Mouse (Mus musculus) inflammation-experienced regulatory T-cells, adult 6 months (primary cell): ENCODE data around the gene Gm20388. TPM values are rescaled to one million over a fixed set of nuclear protein-coding genes. Genes with fewer than 3 reads are reported as not detected.

Source experiments
- ATAC-seq: one replicate; pipeline ENCODE4 v1.8.0; 2017
- polyA plus RNA-seq, 3 experiments: library from polyadenylated mRNA; unstranded; fragments of 100-300 nt; shearing (Covaris generic); gene quantifications; one replicate each; pipeline ENCODE4 v1.2.1; 2017

Gm20388 gene
- polyA plus RNA-seq, 3 experiments from 2014 or later: 10.8 to 14.1 (median 11.8) TPM

- ATAC-seq: no peak
These were observed 1882.0 kb downstream of the Gm20388 start for GRCm38 (mm10) chr8:121792627-121793026.

DNA sequence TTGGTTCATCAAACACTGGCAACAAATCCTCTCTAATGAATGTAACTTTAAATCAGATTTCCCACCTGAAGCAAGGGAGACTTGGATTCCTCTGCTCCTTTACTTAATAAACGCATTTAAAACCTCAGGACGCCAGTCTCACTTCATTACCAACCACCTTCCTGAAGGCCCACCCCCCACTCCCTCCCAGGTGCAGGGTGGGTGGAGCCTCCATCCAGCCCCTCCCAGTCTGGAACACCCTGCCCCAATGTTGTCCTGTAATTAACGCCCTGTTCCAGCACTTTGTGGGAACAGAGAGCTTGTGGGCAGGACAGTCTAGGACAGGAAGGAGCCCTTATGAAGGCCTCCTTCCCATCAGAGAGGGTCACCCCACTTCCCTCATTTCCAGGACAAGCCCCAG, 1883.5 kb downstream of the Gm20388 start:
- no peak for ATAC-seq

- no peak for ATAC-seq
These were observed 1884.8 kb downstream of the Gm20388 start for GRCm38 (mm10) chr8:121795461-121795860.

GRCm38 (mm10) chr8:121796406-121796805, 1885.8 kb downstream of the Gm20388 start:
- no peak for ATAC-seq

- ATAC-seq: no peak
These were observed 1887.8 kb downstream of the Gm20388 start for GRCm38 (mm10) chr8:121798401-121798800.

DNA sequence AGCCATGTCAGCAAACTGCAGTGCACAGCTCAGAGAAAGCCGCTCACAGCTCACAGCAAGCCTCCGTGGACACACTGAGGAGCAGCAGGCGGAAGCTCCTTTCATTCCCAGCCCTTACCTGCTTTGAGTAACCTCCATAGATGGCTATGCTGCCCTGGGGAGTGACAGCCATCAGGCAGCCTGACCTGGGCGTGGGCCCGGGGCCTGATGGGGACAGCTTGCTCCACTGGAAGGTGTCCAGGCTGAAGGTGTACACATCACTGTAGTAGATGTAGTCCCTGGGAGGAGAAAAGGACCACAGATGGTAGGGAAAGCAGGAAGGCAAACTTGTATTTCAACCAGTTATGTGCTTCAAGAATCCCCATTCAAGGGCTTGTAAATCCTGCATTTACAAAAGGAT, 1894.2 kb downstream of the Gm20388 start:
- no peak for ATAC-seq

GRCm38 (mm10) chr8:121806126-121806525, 1895.5 kb downstream of the Gm20388 start:
- no peak for ATAC-seq

DNA sequence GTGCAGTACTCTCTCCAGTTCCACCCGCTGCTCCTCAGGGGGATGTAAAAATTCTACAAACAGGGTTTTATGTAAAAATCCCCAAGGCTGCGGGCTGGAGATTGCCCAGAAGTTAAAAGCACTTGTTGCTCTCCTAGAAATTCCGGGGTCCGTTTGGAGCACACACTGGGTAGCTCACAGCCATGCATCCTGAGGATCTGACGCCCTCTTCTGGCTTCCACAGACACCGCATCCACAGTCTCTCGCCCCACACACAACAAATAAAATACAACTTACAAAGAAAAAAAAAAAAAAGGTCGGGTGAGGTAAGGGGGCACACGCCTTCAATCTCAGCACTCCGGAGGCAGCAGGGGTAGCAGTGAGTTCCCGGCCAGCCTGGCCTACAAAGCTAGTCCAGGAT, 1897.4 kb downstream of the Gm20388 start:
- no peak for ATAC-seq

DNA sequence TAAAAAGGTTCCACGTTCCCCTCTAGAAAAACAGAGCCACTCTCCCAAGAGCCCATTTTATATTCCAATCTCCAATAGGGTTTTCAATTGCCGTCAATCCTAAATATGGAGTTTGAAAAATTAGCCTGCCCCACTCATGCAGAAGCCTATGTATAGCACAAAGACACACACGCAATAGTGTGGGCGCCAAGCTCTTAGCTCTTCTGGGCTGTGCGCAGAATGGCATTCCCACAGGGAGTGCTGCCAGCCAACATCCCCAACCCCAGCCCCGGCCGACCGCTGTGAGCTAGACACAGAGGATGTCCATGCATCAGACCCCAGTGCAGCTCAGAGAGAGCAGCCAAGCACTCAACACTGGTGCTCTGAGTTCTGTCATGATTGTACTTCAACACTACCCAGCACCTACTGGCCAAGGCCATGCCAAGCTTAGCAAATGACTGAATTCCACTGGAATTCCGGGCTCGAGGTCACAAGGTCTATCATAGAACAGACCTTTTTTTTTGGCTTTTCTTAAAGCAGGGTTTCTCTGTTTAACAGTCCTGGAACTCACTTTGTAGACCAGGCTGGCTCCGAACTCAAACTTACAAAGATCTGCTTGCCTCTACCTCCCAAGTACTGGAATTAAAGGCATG, 1899.0 kb downstream of the Gm20388 start:
- ATAC-seq: no peak

GRCm38 (mm10) chr8:121811502-121811901, 1900.9 kb downstream of the Gm20388 start:
- ATAC-seq: no peak

DNA sequence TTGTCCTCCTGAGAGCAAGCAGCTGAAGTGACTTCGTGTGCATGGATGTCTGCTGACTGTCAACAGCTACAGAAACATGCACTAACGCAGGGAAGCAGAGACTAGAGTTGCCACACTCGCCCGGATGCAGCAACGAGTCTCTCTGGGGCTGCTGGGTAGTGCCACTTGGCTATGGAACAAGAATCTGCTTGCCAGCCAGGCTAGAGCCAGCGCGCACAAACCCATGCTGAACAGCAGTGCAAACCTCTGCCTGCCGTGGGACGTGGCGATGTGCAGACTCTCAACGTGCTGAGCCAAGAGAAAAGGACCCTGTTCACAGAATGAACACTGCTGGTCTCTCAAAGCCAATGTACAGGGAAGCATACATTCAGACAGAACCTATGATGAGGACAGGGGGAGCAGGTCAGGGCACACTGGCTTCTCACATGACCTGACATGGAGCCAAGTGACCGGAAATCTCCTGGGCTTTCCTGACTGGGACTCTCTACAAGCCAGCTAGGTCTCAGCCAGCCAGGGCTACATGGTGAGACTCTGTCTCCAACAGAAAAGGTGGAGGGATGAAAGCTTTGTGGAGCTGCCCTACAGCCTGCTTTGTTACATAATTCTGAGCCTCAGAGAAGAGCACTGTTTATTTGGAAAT, 1901.4 kb downstream of the Gm20388 start:
- no peak for ATAC-seq

GRCm38 (mm10) chr8:121818226-121818625, 1907.6 kb downstream of the Gm20388 start:
- ATAC-seq: no peak

DNA sequence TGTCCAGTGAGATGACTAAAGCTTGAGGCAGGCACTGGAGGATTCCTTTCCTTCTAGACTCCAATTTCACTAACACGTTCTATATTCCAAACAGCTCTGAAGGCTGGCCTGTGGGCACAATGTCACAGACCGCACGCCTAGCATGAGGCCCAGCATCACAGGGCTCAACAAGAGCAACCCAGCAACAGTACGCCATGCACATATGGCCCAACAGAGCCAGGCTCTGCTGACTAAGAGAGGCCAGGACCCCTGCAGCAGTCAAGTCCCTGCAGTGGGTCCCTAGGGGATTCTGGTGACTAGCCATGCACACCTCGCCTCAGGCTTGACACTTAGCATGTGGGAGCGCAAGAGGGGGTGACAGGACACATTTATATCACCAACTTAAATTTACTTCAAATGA, 1910.2 kb downstream of the Gm20388 start:
- no peak for ATAC-seq

DNA sequence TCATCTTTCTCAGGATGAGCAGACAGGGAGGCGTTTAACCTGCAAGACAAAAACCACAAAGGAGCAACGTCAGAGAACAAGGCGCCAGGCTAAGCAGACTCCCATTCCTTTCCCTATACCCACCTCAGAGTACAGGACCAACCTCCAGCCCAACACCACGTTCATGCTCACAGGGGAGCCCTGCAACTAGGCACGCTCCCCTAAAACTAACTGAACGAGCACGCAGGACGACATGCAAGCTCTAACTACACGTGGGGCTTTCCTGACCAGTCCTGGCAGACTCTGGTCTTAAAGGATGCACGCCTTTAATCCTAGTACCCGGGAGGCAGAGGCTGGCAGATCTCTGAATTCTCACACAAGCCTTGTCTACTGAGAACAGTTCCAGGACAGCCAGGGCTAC, 1910.7 kb downstream of the Gm20388 start:
- ATAC-seq: no peak

DNA sequence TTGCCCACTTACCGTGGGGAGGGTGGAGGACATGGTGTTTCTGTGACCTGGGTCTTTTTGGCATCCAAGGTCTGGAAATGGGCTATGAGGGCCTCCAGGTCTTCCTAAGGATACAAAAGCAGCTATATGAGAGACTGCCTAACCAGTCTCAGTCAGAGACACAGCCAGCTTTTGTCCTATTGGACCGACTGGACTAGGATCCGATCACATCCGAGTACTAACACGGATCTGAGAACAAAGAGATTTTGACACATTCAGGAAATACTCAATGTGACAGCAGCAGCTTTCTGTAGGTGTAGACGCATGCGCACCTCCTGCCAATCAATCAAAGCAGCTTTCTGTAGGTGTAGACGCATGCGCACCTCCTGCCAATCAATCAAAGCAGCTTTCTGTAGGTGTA, 1911.1 kb downstream of the Gm20388 start:
- ATAC-seq: no peak

- ATAC-seq: no peak
These were observed 1917.1 kb downstream of the Gm20388 start for GRCm38 (mm10) chr8:121827726-121828125.

DNA sequence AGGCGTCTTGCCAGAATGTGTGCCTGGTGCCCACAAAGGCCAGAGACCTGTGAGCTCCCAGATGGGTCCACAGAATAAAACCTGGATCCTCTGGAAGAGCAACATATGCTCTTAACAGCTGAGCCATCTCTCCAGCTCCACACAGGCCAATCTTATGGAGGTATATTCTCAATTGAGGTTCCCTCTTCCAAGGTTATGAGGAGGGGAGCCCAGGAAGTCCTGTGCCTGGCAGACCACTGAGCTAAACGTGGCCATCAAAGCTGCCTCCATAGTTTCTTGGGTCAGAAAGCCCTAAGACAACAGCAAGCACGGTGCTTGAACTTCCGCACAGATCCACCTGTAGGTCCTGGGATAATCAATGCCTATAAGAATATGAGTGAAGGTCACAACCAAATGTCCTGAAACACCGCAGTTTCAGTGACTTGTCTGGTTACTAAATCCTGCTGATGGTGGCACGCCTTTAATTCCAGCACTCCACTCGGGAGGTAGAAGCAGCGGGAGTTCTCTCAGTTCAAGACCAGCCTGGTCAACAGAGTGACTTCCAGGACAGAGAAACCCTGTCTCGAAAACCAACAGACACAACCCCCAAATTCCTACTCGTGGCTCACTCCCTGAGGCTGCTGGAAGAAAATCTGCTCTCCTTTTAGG, 1917.9 kb downstream of the Gm20388 start:
- ATAC-seq: no peak

DNA sequence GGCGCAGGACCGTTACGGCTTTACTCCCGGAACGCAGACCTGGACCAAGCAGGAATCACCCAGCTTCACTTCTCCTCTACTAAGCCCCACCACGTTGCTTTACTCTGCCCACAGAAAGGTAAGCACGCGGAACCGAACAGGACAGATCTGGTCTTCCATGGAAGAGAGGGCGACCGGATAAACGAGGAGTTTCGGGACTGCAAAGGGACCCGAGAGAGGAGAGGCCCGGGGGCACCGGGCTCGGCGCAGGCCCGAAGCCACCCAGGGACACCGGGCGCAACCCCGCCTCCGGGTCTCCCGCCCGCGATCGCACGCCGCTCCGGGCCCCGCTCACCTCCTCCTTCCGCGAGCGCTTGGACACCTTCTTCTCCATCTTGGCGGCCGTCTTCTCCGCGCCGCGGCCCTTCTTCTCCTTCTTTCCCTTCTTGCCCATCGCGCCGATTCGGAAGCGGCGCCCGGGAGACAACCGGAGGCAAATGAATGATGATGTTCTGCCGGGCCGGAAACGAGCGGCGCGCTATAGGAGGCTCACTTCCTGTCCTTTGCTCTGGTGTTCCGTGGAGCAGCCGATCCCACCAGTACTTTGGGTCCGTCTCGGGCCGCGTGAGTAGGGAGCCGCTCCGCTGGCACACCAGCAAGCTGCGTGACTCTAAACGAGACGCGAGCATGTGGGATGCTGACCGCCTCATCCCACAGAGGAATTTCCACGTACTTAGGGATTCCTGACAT, 1918.6 kb downstream of the Gm20388 start, which contains the start of gene Klhdc4:
TSS of gene Klhdc4 (minus strand) at position 522 of the 729 bp plus-strand sequence.
- ATAC-seq: peak; percentile 94

- peak; percentile 43 for ATAC-seq
These were observed 1919.2 kb downstream of the Gm20388 start for GRCm38 (mm10) chr8:121829777-121830362.

DNA sequence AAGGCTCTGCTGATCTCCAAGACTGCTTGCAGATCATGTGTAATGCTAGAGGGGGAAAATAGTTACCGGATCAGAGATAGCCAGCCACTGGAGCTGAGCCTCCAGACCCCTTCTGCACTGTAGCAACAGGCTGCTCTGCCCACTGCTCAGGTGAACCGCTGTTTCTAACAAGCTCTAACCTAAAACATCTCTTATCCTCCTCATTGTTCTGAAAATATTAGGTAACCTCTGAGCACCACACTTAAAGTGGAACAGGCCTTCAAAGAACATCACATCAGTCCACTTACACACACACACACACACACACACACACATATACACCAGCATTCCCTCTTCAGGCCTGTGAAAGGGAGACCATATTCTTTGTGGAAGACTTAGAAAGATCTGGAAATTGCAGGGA, 1921.4 kb downstream of the Gm20388 start:
- no peak for ATAC-seq

- peak; percentile 81 for ATAC-seq
These were observed 1921.9 kb downstream of the Gm20388 start for GRCm38 (mm10) chr8:121832503-121832902.

DNA sequence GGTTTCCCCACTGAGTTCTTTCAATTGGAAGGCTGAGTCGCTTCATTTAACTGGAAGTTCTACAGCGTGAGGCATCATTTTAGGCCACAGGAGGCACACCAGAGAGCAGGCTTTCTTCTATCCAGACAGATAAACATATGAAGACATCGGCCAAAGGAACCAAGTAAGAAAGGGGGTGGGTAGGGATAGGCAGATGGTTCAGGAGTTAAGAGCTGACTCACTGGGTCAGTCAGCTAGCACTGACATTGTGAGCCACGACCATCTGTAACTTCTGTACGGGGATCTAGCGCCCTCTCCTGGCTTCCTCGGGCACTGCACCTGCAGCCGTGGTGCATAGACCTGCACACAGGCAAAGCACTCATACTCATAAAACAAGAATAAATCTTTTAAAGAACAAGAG, 1930.6 kb downstream of the Gm20388 start:
- peak; percentile 73 for ATAC-seq
